Mouse (Mus musculus) colon, adult 2 months (tissue): ENCODE results near the gene Noxo1. TPM values are rescaled to one million over a fixed set of nuclear protein-coding genes. Genes with fewer than 3 reads are reported as not detected.

ENCODE experiments used
- polyA plus RNA-seq: library from polyadenylated mRNA; depleted of rRNA; stranded (reverse); fragments of >200 nt; gene quantifications from 2 replicates; pipeline ENCODE4 v1.2.3, GENCODE M21; 2012; rRNA removed

Noxo1 gene
- polyA plus RNA-seq: 235 and 246 TPM in 2 replicates

DNA sequence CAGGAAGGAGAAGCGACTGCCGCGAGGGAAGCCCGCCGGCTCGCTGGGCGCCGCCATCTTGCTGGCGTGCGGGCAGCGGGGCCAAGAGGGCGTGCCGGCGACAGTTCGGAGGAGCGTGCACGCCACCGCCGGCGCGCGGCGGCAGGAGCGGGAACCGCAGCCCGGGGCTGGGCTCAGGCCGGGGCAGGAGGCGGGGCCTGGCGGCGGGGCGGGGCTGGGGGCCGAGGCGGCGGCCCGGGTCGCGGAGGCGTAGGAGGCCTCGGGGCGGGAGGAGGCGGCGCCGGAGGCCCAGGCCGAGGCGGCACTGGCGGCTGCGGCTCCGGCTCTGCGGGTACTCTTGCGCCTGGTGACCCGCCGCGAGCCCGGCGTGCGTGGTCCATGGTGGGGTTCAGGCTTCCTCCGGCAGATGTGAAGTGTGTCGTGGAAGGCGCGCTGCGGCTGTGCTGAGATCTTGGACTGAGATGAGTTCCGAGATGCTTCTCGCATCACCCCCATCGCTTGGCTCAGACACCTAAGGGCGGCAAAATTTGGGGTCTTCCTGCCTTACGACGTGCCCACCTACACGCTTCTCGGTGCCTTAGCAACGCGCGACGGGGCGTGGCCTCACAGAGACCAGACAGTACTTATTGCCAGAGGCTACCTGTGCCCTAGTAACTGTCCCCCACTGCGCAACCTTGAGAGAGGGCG, at the start of gene Noxo1, which contains the start of gene Gfer:
Gene Noxo1 (plus strand): TSS at position 224 of the 687 bp plus-strand sequence.
Gene Gfer (minus strand): TSS at position 146 of the 687 bp plus-strand sequence.

DNA sequence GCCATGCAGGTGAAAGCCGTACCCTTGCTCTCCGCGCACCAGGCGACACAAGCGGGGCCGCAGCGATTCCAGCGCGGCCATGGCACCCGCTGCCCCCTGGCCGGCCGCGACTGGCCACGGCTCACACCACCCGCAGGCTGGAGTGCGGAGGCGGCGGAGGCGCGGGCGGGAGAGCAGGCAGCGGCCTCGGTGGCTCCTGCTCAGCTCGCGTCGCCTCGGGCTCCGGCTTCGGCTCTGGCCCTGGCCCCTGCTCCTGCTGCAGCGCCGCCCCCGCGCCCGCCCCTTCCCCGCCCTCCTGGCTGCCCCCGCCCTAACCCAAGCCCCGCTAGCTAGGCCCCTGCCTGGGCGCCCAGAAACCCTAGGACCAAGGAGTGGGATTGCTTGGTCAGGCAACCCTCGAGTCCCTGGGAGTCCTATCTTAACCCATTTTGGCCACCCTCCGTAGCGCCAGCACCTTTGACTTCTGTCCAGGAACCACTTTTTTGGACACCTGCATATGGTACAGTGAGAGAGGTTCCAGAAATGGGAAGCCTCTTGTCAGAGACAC, 45.9 kb upstream of the Noxo1 start, which contains the start of gene Slc9a3r2:
Gene Slc9a3r2 (minus strand): TSS at position 258 of the 547 bp plus-strand sequence.

DNA sequence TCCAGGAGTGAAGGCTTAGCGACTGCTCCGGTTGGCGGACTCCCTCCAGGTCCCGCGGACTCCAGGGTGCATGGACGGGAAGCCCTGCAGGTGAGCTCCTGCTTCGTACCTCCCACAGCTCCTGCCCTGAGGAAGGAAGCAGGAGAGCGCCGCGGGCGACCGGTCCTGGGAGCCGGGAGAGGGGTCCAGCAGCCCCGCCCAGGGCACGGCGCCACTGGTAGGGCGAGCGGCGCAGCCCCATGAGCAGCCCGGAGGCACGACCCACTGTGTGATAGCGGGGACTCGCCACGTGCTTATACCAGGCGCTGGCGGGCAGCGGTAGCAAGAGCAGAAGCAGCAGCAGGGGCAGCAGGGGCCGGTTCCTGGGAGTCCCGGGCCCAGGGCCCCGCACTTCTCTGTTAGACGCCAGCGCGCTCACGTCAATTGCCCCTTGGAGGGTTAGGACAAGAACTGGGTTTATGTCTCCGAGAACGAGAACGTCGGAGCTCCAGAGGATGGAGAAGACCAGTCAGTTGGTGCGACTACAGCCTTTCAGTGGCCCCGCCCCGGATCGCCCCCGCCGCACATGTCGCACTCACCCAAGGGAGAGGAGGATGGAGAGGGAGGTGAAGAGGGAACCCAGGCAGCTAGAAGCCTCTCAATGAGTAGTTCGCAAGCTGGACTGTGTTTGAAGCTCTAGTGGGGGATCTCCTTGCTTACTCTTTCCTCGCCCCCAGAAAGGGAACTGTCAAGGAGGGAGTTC, 37.8 kb upstream of the Noxo1 start, which contains the start of gene Npw:
Gene Npw (minus strand): TSS at position 441 of the 742 bp plus-strand sequence.

DNA sequence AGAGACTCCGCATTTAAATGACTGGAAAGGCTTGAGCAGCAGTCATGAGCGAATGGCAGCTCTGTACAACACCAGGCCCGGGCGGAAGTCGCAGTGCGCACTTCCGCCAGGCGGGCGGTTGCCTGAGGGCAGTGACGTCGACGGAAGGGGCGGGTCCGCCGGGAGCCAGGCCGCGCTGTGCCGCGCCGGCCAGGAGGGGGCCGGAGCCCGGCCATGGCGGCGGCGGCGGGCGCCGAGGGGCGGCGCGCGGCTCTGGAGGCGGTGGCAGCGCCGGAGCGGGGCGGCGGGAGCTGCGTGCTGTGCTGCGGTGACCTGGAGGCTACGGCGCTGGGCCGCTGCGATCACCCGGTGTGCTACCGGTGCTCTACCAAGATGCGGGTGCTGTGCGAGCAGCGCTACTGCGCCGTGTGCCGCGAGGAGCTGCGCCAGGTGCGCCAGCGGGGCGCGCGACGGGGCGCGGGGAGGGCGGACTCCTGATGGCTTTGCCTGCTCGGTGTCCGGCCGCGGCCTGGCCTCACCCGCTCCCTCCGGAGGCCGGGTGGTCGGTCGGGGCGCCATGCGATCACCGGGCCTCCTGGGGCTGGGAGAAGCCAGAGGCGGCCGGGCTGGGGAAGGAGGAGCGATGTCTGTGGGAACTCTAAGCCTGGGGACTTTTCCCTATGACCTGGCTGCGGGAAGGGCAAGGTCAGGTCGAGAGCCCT, 26.3 kb upstream of the Noxo1 start, which contains the start of gene Zfp598:
Gene Zfp598 (plus strand): TSS at position 143 of the 701 bp plus-strand sequence.

DNA sequence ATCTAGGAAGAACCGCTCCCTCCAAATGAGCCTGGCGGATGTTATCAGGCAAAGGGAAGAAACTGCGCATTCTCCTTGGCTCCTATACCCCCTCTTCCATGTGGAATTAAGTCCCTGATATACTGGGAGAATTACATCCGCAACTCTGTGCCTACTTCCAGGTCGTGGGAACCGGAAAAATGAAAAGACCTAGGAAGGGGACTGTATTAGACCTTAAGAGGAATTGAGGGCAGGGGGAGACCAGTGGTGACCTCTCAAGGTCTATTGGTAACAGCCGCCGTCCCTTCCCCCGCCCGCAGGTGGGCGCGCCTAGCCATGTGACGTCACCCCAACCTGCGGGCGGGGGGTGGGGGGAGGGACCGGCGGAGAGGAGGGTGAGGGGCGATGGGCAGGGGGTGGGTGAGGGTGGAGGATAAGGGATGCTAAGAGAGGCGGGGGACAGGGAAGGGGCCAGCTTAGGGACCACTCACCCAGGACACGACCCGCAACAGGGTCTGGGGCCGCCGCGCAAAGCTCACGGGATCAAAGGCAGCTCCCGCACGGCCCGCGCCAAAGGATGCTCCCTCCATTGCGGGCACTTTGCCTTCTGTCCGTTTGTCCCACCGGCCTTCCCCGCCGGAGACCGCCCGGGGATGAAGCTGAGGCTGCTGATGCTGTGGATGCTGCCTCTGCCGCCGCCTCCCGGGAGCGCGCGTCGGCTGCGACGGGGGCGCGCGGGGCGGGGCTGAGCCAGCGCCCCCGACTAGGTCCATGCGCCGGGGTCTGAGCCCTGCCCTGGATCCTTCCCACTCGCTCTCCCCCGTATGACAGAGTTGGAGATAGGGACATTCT, 6.6 kb upstream of the Noxo1 start, which contains the start of gene Syngr3:
Gene Syngr3 (minus strand): TSS at position 705 of the 831 bp plus-strand sequence.

DNA sequence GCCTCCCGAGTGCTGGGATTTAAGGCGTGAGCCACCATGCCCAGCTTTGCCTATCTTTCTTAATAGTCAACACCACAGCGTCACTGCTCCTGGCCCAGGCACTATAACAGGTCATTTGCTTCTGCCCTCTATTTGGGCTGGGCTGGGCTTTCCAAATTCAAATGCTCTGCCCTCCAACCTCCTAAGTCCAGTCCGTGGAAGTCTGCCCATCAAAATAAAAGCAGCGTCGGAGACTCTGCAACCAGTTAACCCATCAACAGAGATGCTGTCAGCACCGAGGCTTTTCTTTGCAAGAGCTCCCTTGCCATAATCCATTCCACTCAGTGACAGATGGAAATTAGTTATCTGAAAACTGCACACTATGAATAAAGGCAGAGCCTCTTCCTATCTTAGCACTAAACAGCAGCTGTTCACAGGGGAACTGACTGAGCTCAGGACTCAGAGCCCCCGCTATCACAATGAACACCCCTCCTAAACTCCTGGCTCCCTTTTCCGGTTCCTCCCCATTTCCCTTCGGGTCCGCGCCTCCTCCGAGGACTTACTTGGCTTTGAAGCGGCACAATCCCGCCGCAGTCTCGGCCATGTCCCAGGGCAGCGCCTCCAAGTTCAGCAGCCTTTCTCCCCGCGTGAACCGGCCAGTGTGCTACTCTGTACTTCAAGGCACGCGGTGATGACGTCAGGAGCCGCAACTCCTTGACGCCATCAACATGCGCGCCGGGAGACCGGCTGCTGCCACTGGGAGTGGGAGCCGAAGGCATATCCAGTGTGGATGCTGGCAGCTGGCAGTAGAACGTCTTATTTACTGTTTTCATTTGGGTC, 11.2 kb downstream of the Noxo1 start, which contains the start of gene Tbl3:
Gene Tbl3 (minus strand): TSS at position 679 of the 819 bp plus-strand sequence.

DNA sequence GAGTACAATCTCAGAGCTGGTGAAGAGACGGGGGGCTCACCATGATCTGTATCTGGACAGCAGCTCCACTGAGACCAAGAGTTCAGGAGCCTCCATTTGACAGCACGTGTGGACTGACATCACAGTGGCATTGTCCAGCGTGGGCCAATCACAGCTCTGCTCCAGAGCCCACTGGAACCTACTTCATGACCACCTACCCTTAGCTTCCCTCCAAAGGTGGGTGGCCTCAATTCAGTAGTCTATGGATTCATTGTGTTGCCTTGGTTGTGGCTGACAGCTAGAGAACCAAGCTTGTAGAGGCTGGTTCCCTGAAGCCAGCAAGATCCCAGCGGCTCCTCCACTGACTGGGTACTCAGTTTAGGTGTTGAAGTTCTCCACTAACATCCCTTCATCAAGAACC, 21.9 kb downstream of the Noxo1 start, which contains the start of the genes Rnf151 and Rps2:
Gene Rnf151 (minus strand): TSS at position 121 of the 400 bp plus-strand sequence.
Gene Rps2 (plus strand): TSS at position 174 of the 400 bp plus-strand sequence.

DNA sequence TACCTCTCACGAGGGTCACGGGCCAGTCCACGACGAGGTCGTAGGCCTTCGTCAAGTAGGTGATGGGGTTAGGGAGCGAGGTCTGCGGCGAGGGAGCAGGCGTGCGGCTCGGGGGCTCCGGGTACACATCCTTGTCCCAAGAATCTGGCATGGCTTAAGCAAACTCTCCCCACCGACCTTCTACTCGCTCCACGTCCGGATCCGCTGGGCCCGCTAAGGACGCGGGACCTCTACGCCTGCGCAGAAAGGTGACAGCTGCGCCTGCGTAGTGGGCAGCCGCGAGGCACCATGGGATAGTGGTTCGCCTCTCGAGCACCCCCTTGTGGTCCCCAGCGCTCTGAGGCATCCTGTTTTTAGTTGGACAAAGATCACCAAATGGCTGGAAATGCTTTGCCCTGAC, 28.1 kb downstream of the Noxo1 start, which contains the start of gene Ndufb10:
Gene Ndufb10 (minus strand): TSS at position 295 of the 400 bp plus-strand sequence.

DNA sequence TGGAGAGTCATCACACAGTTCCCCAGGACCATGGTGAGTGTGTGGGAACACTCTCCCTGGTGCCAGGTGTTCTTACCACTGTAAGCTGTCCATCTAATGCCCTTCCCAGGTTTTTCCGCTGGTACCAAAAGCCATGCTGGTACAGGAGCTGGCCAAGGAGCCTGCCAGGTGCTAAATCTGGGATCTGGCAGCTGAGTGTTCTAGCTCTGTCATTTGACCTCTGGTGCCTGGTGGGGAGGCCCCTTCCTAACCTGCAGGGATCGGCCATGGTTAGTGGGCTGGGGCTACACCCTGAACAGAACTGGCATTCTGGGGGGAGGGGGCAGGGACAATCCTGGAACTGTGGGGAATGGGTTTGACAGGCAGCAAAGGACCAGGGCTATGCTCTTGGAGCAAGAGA, 31.6 kb downstream of the Noxo1 start, which contains the start of gene Rpl3l:
Gene Rpl3l (plus strand): TSS at position 203 of the 400 bp plus-strand sequence.

DNA sequence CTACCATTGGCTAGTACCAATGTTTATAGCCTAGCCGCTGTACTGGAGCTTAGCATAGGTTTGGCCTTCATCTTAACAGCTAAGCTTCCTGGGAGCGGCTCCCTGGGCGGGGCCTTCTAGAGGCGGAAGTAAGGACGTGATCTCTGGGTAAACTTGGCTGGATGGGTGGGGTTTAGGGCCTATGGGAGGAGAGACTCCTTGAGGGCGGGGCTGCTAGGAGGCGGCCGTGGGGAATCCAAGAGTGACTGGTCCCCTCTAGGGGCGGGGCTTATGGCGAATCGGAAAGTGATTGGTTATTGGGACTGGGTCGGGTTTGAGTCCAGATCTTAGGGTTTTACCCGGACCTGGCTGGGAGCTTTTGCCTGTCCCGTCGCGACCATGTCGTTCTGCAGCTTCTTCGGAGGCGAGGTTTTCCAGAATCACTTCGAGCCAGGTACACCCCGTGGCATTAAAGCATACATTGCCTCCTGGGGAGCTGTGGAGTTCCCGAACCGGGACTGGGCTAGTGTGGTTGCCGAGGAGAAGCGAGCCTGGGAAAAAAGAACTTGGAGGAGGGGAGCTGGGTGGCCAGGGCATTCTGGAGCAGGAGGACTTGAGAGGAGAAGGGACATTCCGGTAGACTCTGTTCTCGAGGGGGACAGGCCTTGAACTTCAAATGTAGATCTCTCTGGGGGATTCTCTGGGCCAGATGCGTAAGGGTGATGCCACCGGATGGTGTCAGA, 40.5 kb downstream of the Noxo1 start, which contains the start of gene Msrb1:
Gene Msrb1 (plus strand): TSS at position 313 of the 722 bp plus-strand sequence.

Other genes starting within 250 kb of the Noxo1 start
- gene E4f1, start 225.9 kb upstream of the Noxo1 start, polyA plus RNA-seq: 86.5 and 103 TPM in 2 replicates
- gene Pgp, start 225.8 kb upstream of the Noxo1 start, polyA plus RNA-seq: 161 and 194 TPM in 2 replicates
- gene Bricd5, start 222.3 kb upstream of the Noxo1 start, polyA plus RNA-seq: 2.0 and 2.5 TPM in 2 replicates
- 45.6 and 60.0 TPM in 2 replicates for gene Mlst8, start 217.2 kb upstream of the Noxo1 start, polyA plus RNA-seq
- gene Caskin1, start 207.6 kb upstream of the Noxo1 start, polyA plus RNA-seq: 1.5 and 1.7 TPM in 2 replicates
- gene Traf7, start 168.3 kb upstream of the Noxo1 start, polyA plus RNA-seq: 179 and 213 TPM in 2 replicates
- gene Rab26, start 162.0 kb upstream of the Noxo1 start, polyA plus RNA-seq: 0.26 and 1.8 TPM in 2 replicates
- 80.1 and 86.9 TPM in 2 replicates for gene Pkd1, start 146.4 kb upstream of the Noxo1 start, polyA plus RNA-seq
- gene Tsc2, start 63.6 kb upstream of the Noxo1 start, polyA plus RNA-seq: 126 and 137 TPM in 2 replicates
- gene Nthl1, start 63.6 kb upstream of the Noxo1 start, polyA plus RNA-seq: 8.2 and 8.6 TPM in 2 replicates
- gene Slc9a3r2, start 45.9 kb upstream of the Noxo1 start, polyA plus RNA-seq: 81.0 and 93.6 TPM in 2 replicates
- 0.44 and 0.66 TPM in 2 replicates for gene Npw, start 37.8 kb upstream of the Noxo1 start, polyA plus RNA-seq
- gene Zfp598, start 26.5 kb upstream of the Noxo1 start, polyA plus RNA-seq: 124 and 127 TPM in 2 replicates
- 4.1 and 4.6 TPM in 2 replicates for gene Syngr3, start 6.3 kb upstream of the Noxo1 start, polyA plus RNA-seq
- 59.1 and 69.9 TPM in 2 replicates for gene Gfer, start 78 bp upstream of the Noxo1 start, polyA plus RNA-seq
- 43.3 and 49.1 TPM in 2 replicates for gene Tbl3, start 11.4 kb downstream of the Noxo1 start, polyA plus RNA-seq
- not detected in 2 replicates for gene Rnf151, start 21.8 kb downstream of the Noxo1 start, polyA plus RNA-seq
- 3,267 and 3,407 TPM in 2 replicates for gene Rps2, start 21.9 kb downstream of the Noxo1 start, polyA plus RNA-seq
- gene Ndufb10, start 28.2 kb downstream of the Noxo1 start, polyA plus RNA-seq: 285 and 351 TPM in 2 replicates
- 0.10 and 0.13 TPM in 2 replicates for gene Rpl3l, start 31.6 kb downstream of the Noxo1 start, polyA plus RNA-seq
- gene Msrb1, start 40.4 kb downstream of the Noxo1 start, polyA plus RNA-seq: 91.4 and 133 TPM in 2 replicates
- gene Hs3st6, start 56.8 kb downstream of the Noxo1 start, polyA plus RNA-seq: 0.24 and 0.30 TPM in 2 replicates
- not detected in 2 replicates for gene Meiob, start 108.1 kb downstream of the Noxo1 start, polyA plus RNA-seq
- 165 and 180 TPM in 2 replicates for gene Hagh, start 143.9 kb downstream of the Noxo1 start, polyA plus RNA-seq
- gene Fahd1, start 154.1 kb downstream of the Noxo1 start, polyA plus RNA-seq: 34.9 and 43.1 TPM in 2 replicates
- 4.1 and 4.8 TPM in 2 replicates for gene Igfals, start 169.8 kb downstream of the Noxo1 start, polyA plus RNA-seq
- 28.4 and 29.3 TPM in 2 replicates for gene Nubp2, start 190.1 kb downstream of the Noxo1 start, polyA plus RNA-seq
- 112 and 128 TPM in 2 replicates for gene Spsb3, start 190.4 kb downstream of the Noxo1 start, polyA plus RNA-seq
- gene Eme2, start 198.9 kb downstream of the Noxo1 start, polyA plus RNA-seq: 40.2 and 43.2 TPM in 2 replicates
- 233 and 246 TPM in 2 replicates for gene Mrps34, start 198.9 kb downstream of the Noxo1 start, polyA plus RNA-seq
- gene Nme3, start 200.3 kb downstream of the Noxo1 start, polyA plus RNA-seq: 66.8 and 90.4 TPM in 2 replicates
- 75.9 and 79.6 TPM in 2 replicates for gene Mapk8ip3, start 240.7 kb downstream of the Noxo1 start, polyA plus RNA-seq